Mouse (Mus musculus) leukemia stem cell, adult 10-12 weeks (primary cell): ENCODE measurements around the gene Amotl2. TPM values are rescaled to one million over a fixed set of nuclear protein-coding genes. Genes with fewer than 3 reads are reported as not detected.

Source experiments
- polyA plus RNA-seq: library from polyadenylated mRNA; stranded (reverse); fragments of >175 nt; gene quantifications from 2 replicates; pipeline ENCODE4 v1.2.3, GENCODE M21; 2012; ENCODE audit warnings: low replicate concordance

The Amotl2 gene
- polyA plus RNA-seq: 0.98 and 2.0 TPM in 2 replicates

DNA sequence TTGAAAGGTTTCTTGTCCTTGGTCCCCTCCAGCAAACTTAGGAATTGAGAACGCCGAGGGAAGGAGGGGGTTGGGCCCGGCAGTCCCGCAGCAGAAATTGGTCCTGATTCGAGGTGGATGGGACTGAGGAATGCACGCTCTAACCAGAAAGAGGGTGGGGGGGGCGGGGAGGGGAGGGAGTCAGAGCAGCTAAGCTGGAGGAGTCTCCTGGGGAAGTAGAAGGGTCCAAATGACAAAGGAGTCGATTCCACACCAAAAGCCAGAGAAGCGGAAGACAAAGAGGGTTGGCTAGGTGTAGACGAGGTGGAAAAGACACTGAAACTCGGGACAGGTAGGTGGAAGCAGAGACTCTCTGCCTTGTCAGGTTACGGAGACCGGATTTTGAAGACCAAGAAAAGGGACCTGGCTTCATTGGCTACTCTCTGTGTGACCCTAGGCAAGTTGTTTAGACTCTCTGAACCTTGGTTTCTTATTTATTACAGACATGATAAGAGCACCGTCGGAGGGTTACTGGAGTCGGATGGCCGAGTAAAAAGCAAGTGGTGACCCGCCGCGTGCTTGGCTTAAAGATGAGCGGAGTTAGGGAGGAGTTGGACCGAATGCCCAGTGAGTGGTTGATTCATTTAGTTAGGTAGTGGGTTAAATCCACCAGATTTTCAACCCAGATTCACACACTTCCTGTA is at the start of gene Amotl2:
Amotl2 (plus strand) TSS at position 192 of the 683 bp plus-strand sequence.

Other genes with a start within 250 kb of the Amotl2 start
- gene Ky, start 210.9 kb upstream of the Amotl2 start, polyA plus RNA-seq: 0.08 TPM in 1 of 2 replicates, not detected in the other
- gene Anapc13, start 90.4 kb upstream of the Amotl2 start, polyA plus RNA-seq: 6.9 and 8.3 TPM in 2 replicates
- 24.6 and 42.7 TPM in 2 replicates for gene Cep63, start 90.1 kb upstream of the Amotl2 start, polyA plus RNA-seq
- 7.0 and 30.1 TPM in 2 replicates for gene Ryk, start 118.2 kb downstream of the Amotl2 start, polyA plus RNA-seq